In the genomic region with DNA sequence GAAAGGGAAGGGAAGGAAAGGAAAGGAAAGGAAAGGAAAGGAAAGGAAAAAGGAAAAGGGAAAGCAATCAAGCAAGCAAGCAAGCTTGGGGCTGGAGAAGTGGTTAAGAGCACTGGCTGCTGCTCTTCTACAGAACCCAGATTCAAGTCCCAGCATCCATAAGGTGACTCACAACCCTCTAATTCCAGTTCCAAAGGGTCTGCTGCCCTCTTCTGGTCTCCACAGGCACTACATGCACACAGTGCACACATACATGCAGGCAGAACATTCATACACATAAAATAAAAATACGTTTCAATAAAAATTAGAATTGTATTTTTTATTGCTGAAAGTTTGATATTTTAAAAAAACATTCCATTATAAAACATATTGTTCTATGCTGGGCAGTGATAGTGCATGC, we compare ENCODE assay signal across 9 mouse cellular contexts. TPM values are rescaled to one million over a fixed set of nuclear protein-coding genes. Genes with fewer than 3 reads are reported as not detected.
DNase-seq lines count a peak whose midpoint lies in the region; ATAC-seq and TF ChIP-seq lines count a peak whose summit lies in the region.
"Had no signal": no experiment of that assay in that cellular context is flagged by ENCODE, and none has a peak within 500 bp of the region (broad histone marks: within the 10 kb centered on the region; RNA-seq: fewer than 3 reads in every experiment).

No protein-coding gene starts in this region.

- H3K9me3 ChIP-seq in heart, embryonic 11.5 days (replicated peaks; ENCODE audit: control insufficient read depth, low read length): no peaks in the 10 kb centered on the region

- H3K4me1 ChIP-seq in heart, adult 2 months (ENCODE audit: control insufficient read depth, insufficient read depth, low read length): peaks cover 2% of the 10 kb centered on the region
- H3K4me1 ChIP-seq in heart, embryonic 11.5 days (ENCODE audit: control insufficient read depth, insufficient read depth, low read length): peaks cover 5% of the 10 kb centered on the region

- H3K79me2 ChIP-seq in heart, adult 2 months (replicated peaks; ENCODE audit: control insufficient read depth, insufficient read depth, low read length): no peaks in the 10 kb centered on the region

- TF ChIP-seq POLR2A in heart, adult 2 months (IDR thresholded peaks at IDR 0.05; ENCODE audit: insufficient read depth, low read depth, low read length): no peak

- no peak for ATAC-seq in heart, embryonic 11.5 days (replicated peaks; ENCODE audit: insufficient number of reproducible peaks, low FRiP score, low TSS enrichment)
- no peak for ATAC-seq in megakaryocyte, adult 5-6 weeks (ENCODE audit: poor library complexity, severe bottlenecking)

- intact Hi-C loops in heart, adult 2 months (cut with DNase I): loop anchor here (2.0 kb wide), 1 partner anchor 188 kb away; no protein-coding TSS in a partner anchor

- H3K9ac ChIP-seq in heart, adult 2 months (ENCODE audit: low read depth, low read length): no peak overlapping the region
- H3K9ac ChIP-seq in heart, embryonic 11.5 days (ENCODE audit: low read depth, low read length): no peak overlapping the region

- no peaks in the 10 kb centered on the region for H3K27me3 ChIP-seq in heart, adult 2 months (ENCODE audit: control insufficient read depth, insufficient read depth, low read length)
- H3K27me3 ChIP-seq in heart, embryonic 11.5 days (ENCODE audit: control insufficient read depth, insufficient read depth, low read length): 0 out of 2 replicates have a peak, but pooled peaks cover 4% of the 10 kb centered on the region

- H3K27ac ChIP-seq in heart, adult 2 months: no peak overlapping the region
- no peak overlapping the region for H3K27ac ChIP-seq in heart, embryonic 11.5 days (ENCODE audit: low read depth, low read length)

- DNase-seq in heart, adult 2 months: peak in 1 of 2 experiments; percentile 36
- peak; percentile 24 for DNase-seq in ovary, postnatal 36 days (ENCODE audit: low spot score)
- no peak for DNase-seq in ovary, adult 18-20 months (ENCODE audit: low spot score)
- DNase-seq in brain, adult 2 months (ENCODE audit: low read depth, low spot score): peak; percentile 55
- DNase-seq in kidney, postnatal 36 days: peak; percentile 41 to 80
- DNase-seq in spleen, adult 12 weeks (ENCODE audit: low spot score): peak; percentile 52

- TF ChIP-seq CTCF in heart, adult 2 months (IDR thresholded peaks at IDR 0.05): peak; percentile 79

- WGBS in heart, adult 2 months: 74% methylated on average over 1 of the region's 1 CpGs
- 76% methylated on average over 1 of the region's 1 CpGs for WGBS in heart, embryonic 11.5 days (ENCODE audit: insufficient replicate concordance)

- TF ChIP-seq EP300 in heart, adult 2 months (IDR thresholded peaks at IDR 0.05; ENCODE audit: insufficient read depth, low read depth, low read length): no peak

- no peaks in the 10 kb centered on the region for H3K36me3 ChIP-seq in heart, adult 2 months (ENCODE audit: control insufficient read depth, insufficient read depth, low read length)
- no peaks in the 10 kb centered on the region for H3K36me3 ChIP-seq in heart, embryonic 11.5 days (ENCODE audit: control insufficient read depth, insufficient read depth, low read length)

- H3K4me3 ChIP-seq in heart, adult 2 months: no peak overlapping the region
- no peak overlapping the region for H3K4me3 ChIP-seq in heart, embryonic 11.5 days (ENCODE audit: low read depth, low read length)

- H3K4me2 ChIP-seq in heart, embryonic 11.5 days: no peak overlapping the region

RNA-seq across cellular contexts. Expression of a gene that starts 0.8 kb away (rescaled TPM):
- 1 to 10 TPM; 3.7 to 4.1 TPM for total RNA-seq in heart, adult 2 months (2021)
- 0.80 and 1.6 TPM in 2 replicates for polyA plus RNA-seq in heart, adult 2 months (2012; rRNA removed)
- 4.2 and 4.6 TPM in 2 replicates for polyA plus RNA-seq in heart, embryonic 11.5 days (2014; fragmentation: Nextera tagmentation; extraction: Ambion mirVana)
- 12.5 and 15.0 TPM in 2 replicates for total RNA-seq in megakaryocyte, adult 5-6 weeks (2015)
- 14.1 and 14.8 TPM in 2 replicates for total RNA-seq in megakaryocyte, adult 5-6 weeks (2017)

RNA-seq across cellular contexts. Expression of a gene that starts 4.5 kb away (rescaled TPM):
- 10 to 100 TPM; 11.6 to 13.2 TPM for total RNA-seq in heart, adult 2 months (2021)
- 6.8 and 6.9 TPM in 2 replicates for polyA plus RNA-seq in heart, adult 2 months (2012; rRNA removed)
- polyA plus RNA-seq in heart, embryonic 11.5 days (2014; fragmentation: Nextera tagmentation; extraction: Ambion mirVana): 8.3 and 9.9 TPM in 2 replicates
- 1.9 and 2.0 TPM in 2 replicates for total RNA-seq in megakaryocyte, adult 5-6 weeks (2015)
- total RNA-seq in megakaryocyte, adult 5-6 weeks (2017): 0.22 and 1.5 TPM in 2 replicates

RNA-seq across cellular contexts. Expression of a gene that starts 23.2 kb away (rescaled TPM):
- 1 to 10 TPM; 3.3 to 3.5 TPM for total RNA-seq in heart, adult 2 months (2021)
- 2.3 and 4.5 TPM in 2 replicates for polyA plus RNA-seq in heart, adult 2 months (2012; rRNA removed)
- polyA plus RNA-seq in heart, embryonic 11.5 days (2014; fragmentation: Nextera tagmentation; extraction: Ambion mirVana): 15.9 and 16.4 TPM in 2 replicates
- total RNA-seq in megakaryocyte, adult 5-6 weeks (2015): 26.0 and 36.1 TPM in 2 replicates
- 28.3 and 30.2 TPM in 2 replicates for total RNA-seq in megakaryocyte, adult 5-6 weeks (2017)

RNA-seq across cellular contexts. Expression of a gene that starts 23.2 kb away (rescaled TPM):
- 100 to 1,000 TPM; 374 to 447 TPM for total RNA-seq in heart, adult 2 months (2021)
- polyA plus RNA-seq in heart, adult 2 months (2012; rRNA removed): 130 and 191 TPM in 2 replicates
- 260 and 280 TPM in 2 replicates for polyA plus RNA-seq in heart, embryonic 11.5 days (2014; fragmentation: Nextera tagmentation; extraction: Ambion mirVana)
- total RNA-seq in megakaryocyte, adult 5-6 weeks (2015): 223 and 230 TPM in 2 replicates
- total RNA-seq in megakaryocyte, adult 5-6 weeks (2017): 174 and 190 TPM in 2 replicates

RNA-seq across cellular contexts. Expression of a gene that starts 49.2 kb away (rescaled TPM):
- total RNA-seq in heart, adult 2 months (2021): not detected
- polyA plus RNA-seq in heart, adult 2 months (2012; rRNA removed): not detected in 2 replicates
- polyA plus RNA-seq in heart, embryonic 11.5 days (2014; fragmentation: Nextera tagmentation; extraction: Ambion mirVana): not detected in 2 replicates
- not detected in 2 replicates for total RNA-seq in megakaryocyte, adult 5-6 weeks (2015)
- not detected in 2 replicates for total RNA-seq in megakaryocyte, adult 5-6 weeks (2017)
- polyA plus RNA-seq: neural tube, embryonic 14.5 days had no signal

Comparison
In these comparisons a context has a peak if more than half of its experiments do, and no peak if none do; other contexts are left out.
1. RNA of a gene that starts 4.5 kb away (total RNA-seq): 11.6 to 13.2 TPM in heart, adult 2 months; 0.22 to 2.0 TPM in megakaryocyte, adult 5-6 weeks; every median in the first group is over 4 times any median in the second.
2. RNA of a gene that starts 23.2 kb away (total RNA-seq): 26.0 to 36.1 TPM in megakaryocyte, adult 5-6 weeks; 3.3 to 3.5 TPM in heart, adult 2 months; every median in the first group is over 4 times any median in the second.